Mouse (Mus musculus) heart, embryonic 11.5 days (tissue): ENCODE measurements at regions not wholly inside any gene's neighbourhood (a gene's known extent, or its start where the extent isn't known, plus 50 kb on each side); places are given as distances from the start of the nearest gene placed in this dataset.

Experiments used
- ATAC-seq: fragments of 200-750 bp; cut with Nextera tagmentation; replicated peaks from 2 replicates; pipeline ENCODE4 v1.8.0; 2017; ENCODE audit warnings: moderate library complexity; ENCODE audit not compliant: insufficient number of reproducible peaks, low FRiP score, low TSS enrichment
- H3K27ac ChIP-seq: fragments of 300-500 bp; sonication (generic); 2 replicates; pipeline ENCODE4 v1.5.1; 2014; ENCODE audit warnings: mild to moderate bottlenecking, low read depth, low read length
- H3K27me3 ChIP-seq: fragments of 300-500 bp; sonication (generic); 2 replicates; pipeline ENCODE4 v1.6.1; 2014; ENCODE audit warnings: mild to moderate bottlenecking, low read length, mixed read lengths; ENCODE audit not compliant: control insufficient read depth, insufficient read depth
- H3K36me3 ChIP-seq: fragments of 300-500 bp; sonication (generic); 2 replicates; pipeline ENCODE4 v1.6.1; 2014; ENCODE audit warnings: mild to moderate bottlenecking, low read length, moderate library complexity, mixed read lengths; ENCODE audit not compliant: control insufficient read depth, insufficient read depth
- H3K4me1 ChIP-seq: fragments of 300-500 bp; sonication (generic); 2 replicates; pipeline ENCODE4 v1.6.1; 2014; ENCODE audit warnings: low read length; ENCODE audit not compliant: control insufficient read depth, insufficient read depth
- H3K4me2 ChIP-seq: fragments of 300-500 bp; sonication (generic); 2 replicates; pipeline ENCODE4 v1.6.1; 2014; ENCODE audit warnings: mild to moderate bottlenecking, moderate library complexity
- H3K4me3 ChIP-seq: fragments of 300-500 bp; sonication (generic); 2 replicates; pipeline ENCODE4 v1.5.1; 2014; ENCODE audit warnings: low read depth, low read length
- H3K9ac ChIP-seq: fragments of 300-500 bp; sonication (generic); 2 replicates; pipeline ENCODE4 v1.6.1; 2014; ENCODE audit warnings: mild to moderate bottlenecking, low read depth, low read length, moderate library complexity
- H3K9me3 ChIP-seq: fragments of 300-500 bp; sonication (generic); replicated peaks from 2 replicates; pipeline ENCODE4 v1.6.1; 2016; ENCODE audit warnings: low read length; ENCODE audit not compliant: control insufficient read depth
- WGBS: fragments of 180-500 bp; shearing (Covaris S2); extraction: QIAGEN DNeasy Blood & Tissue Kit; methylation state at CpG from one replicate; pipeline ENCODE4 v1.1.7; 2014; ENCODE audit not compliant: insufficient replicate concordance; 5-methylcytosine and 5-hydroxymethylcytosine counted together

GRCm38 (mm10) chr9:46835261-46835660 is 163.3 kb upstream of the Gm4791 start:
- no peak overlapping the region for H3K9ac ChIP-seq
- H3K27me3 ChIP-seq, result peaks cover 11% of the 10 kb centered on the region
- H3K9me3 ChIP-seq, result no peaks in the 10 kb centered on the region
- no peak overlapping the region for H3K4me3 ChIP-seq
- no peaks in the 10 kb centered on the region for H3K36me3 ChIP-seq
- no peak overlapping the region for H3K4me2 ChIP-seq
- no peak overlapping the region for H3K27ac ChIP-seq
- no peak for ATAC-seq
- WGBS, result 29% methylated on average over 7 of the region's 7 CpGs
- no peaks in the 10 kb centered on the region for H3K4me1 ChIP-seq

DNA sequence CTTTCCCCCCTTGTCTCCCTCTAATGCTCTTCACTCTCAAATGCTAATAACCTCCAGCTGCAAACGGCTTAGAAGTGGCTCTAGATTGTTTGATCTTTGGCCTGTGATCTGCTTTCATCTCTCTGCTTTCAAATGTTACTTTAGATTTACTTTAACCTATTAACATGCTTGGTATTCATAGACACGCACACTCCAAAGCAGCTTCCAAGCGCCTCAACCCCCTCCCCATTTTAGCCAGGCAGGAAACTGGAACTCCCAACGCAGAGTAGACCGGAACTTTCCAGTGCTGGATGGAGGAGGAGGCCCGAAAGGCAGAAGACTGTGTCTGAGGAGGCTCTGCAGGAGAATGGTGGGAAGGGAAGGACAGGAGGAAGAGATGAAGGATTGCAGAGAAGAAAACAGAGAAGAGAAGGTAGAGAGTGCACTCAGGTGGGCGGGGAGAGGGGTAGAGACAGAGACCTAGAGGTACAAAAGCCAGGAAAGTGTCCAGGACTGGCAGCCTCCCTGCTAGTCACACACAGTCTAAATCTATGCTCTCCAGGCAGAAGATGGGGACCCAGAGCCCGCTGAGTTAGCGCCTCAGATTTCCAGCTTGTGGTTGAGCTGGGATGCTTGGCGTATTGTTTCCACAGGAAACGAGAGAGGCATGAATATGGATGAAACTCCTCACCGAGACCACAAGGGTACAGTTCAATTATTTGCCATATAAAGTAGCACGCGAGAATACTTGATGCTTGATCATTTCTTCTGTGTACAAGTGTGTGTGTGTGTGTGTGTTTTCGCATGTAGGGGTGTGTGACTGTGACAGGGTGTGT is 167.6 kb upstream of the Gm4791 start:
- no peak for ATAC-seq
- Histone ChIP-seq H3K27ac (no peak overlapping the region), H3K27me3 (peaks cover 15% of the 10 kb centered on the region), H3K9ac (no peak overlapping the region), H3K4me3 (no peak overlapping the region), H3K4me1 (no peaks in the 10 kb centered on the region), H3K4me2 (no peak overlapping the region), H3K36me3 (no peaks in the 10 kb centered on the region), H3K9me3 (no peaks in the 10 kb centered on the region)
- 53% methylated on average over 15 of the region's 15 CpGs for WGBS

DNA sequence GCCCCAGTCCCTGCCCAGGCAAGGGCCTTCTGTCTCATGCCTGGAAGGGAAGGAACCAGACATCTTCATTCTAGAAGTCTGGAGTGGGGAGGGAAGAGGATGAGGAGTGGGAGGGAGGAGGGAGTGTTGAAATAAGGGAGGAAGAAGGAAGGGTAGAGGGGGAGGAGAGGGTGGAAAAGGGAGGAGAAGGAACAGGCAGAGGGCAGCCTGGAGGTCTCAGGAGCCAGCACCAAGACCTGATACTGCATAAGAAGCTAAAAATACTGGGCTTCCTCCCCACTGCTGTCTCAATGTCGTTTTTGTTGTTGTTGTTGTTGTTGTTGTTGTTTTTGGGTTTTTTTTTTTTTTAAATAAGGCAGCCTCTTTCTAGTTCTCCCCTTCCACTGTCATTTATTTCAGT is 168.2 kb upstream of the Gm4791 start:
- Histone ChIP-seq H3K27ac (no peak overlapping the region), H3K4me3 (no peak overlapping the region)
- 6% methylated on average over 1 of the region's 1 CpGs for WGBS

GRCm38 (mm10) chr9:46824703-46825102 is 173.8 kb upstream of the Gm4791 start:
- no peaks in the 10 kb centered on the region for H3K36me3 ChIP-seq
- no peak overlapping the region for H3K9ac ChIP-seq
- peaks cover 4% of the 10 kb centered on the region; the same call in 1 of the 2 replicates for H3K27me3 ChIP-seq
- H3K4me3 ChIP-seq, result no peak overlapping the region
- no peaks in the 10 kb centered on the region for H3K9me3 ChIP-seq
- H3K27ac ChIP-seq, result no peak overlapping the region
- no peaks in the 10 kb centered on the region for H3K4me1 ChIP-seq
- WGBS, result 66% methylated on average over 4 of the region's 4 CpGs
- H3K4me2 ChIP-seq, result no peak overlapping the region
- ATAC-seq, result no peak

More for the DNA sequence above, 168.2 kb upstream of the Gm4791 start:
- Histone ChIP-seq H3K9ac (no peak overlapping the region), H3K27me3 (peaks cover 13% of the 10 kb centered on the region), H3K9me3 (no peaks in the 10 kb centered on the region), H3K4me1 (no peaks in the 10 kb centered on the region), H3K36me3 (no peaks in the 10 kb centered on the region), H3K4me2 (no peak overlapping the region)
- no peak for ATAC-seq

DNA sequence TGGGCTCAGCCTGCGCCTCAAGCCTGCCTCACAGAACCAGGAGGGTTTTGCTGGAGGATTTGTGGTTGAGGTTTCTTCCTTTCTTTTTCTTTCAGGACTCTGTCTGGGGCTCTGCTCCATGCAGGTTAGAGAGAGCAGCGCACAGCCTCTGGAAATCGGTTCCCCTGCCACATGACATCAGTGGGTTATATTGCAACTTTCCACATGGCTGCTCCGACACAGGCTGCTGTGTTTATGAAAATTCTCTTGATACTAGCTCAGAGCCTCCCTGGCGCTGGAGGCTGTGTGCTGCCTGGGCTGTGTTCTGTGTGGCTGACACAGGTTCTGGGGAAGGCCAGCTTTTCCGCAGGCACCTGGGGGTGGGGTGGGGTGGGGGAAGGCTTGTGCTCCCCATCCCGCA is 178.7 kb upstream of the Gm4791 start:
- no peak overlapping the region for H3K4me2 ChIP-seq
- no peak for ATAC-seq
- H3K4me1 ChIP-seq, result no peaks in the 10 kb centered on the region
- H3K36me3 ChIP-seq, result no peaks in the 10 kb centered on the region
- WGBS, result 65% methylated on average over 7 of the region's 7 CpGs
- no peak overlapping the region for H3K27ac ChIP-seq
- H3K27me3 ChIP-seq, result no peaks in the 10 kb centered on the region
- H3K9me3 ChIP-seq, result no peaks in the 10 kb centered on the region
- H3K4me3 ChIP-seq, result no peak overlapping the region
- no peak overlapping the region for H3K9ac ChIP-seq

- H3K4me3 ChIP-seq, result no peak overlapping the region
- no peak overlapping the region for H3K9ac ChIP-seq
- no peaks in the 10 kb centered on the region for H3K36me3 ChIP-seq
- no peaks in the 10 kb centered on the region for H3K4me1 ChIP-seq
- peaks cover 2% of the 10 kb centered on the region for H3K27me3 ChIP-seq
- H3K9me3 ChIP-seq, result no peaks in the 10 kb centered on the region
- WGBS, result 50% methylated on average over 6 of the region's 6 CpGs
- no peak overlapping the region for H3K4me2 ChIP-seq
- ATAC-seq, result no peak
- no peak overlapping the region for H3K27ac ChIP-seq
These were observed 179.2 kb upstream of the Gm4791 start for GRCm38 (mm10) chr9:46819376-46819775.

DNA sequence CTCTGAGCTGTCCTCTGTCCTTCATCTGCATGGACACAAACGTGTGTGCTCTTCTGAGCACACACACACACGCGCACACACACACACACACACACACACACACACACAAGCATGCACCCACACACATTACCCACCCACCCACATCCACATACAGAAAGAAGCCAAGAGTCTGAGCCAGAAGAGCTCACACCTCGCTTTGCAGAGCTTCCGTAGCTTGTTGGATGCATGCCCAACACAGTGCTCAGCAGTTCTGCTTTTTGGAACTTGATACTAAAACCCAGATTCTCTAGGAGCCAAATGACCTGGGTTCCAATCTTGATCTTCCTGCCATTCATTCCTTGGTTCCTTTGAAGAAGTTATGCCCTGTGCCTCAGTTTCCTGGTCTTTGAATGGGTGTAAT is 182.4 kb upstream of the Gm4791 start:
- no peak for ATAC-seq
- Histone ChIP-seq H3K4me1 (no peaks in the 10 kb centered on the region), H3K27me3 (peaks cover 13% of the 10 kb centered on the region), H3K9me3 (no peaks in the 10 kb centered on the region), H3K4me2 (no peak overlapping the region), H3K9ac (no peak overlapping the region), H3K36me3 (no peaks in the 10 kb centered on the region), H3K4me3 (no peak overlapping the region), H3K27ac (no peak overlapping the region)
- 86% methylated on average over 5 of the region's 5 CpGs for WGBS

DNA sequence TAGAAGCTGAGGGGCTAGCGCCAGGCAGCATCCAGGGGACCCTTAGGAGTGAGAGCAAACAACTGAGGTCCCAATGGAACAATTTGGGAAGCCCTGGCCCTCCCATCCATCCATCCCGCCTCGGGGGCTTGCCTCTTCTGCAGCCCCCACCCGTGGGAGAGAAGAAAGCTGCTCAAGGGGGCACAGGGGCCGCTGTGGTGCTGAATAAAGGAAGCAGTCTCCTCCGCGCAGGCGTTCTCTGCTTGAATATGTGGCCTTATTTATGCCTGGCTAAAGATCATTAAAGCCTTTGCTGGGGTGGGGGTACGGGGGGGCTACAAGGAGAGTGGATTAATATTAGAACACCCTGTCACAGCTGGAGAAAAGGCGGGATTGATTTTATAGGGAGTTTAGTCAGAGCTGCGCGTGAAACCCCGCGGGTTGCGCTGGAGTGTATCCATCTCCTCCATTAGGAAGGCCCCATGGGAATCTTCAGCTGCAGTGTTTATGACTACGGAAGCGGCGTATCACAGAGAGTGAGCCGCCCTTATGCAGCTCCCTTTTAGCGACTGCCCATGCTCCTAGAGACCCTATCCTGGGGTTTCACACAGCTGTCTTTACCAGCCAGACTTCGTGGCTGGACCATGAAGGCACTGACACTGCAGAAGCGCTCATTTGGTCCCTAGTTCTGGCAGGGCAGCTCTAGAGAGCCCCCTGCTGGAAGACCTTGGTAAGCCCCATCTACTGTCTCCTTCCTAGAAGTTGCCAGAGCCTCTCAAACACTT is 183.9 kb upstream of the Gm4791 start:
- Histone ChIP-seq H3K4me3 (peak overlapping the region; percentile 21; the same call in 1 of the 2 replicates), H3K4me2 (peak overlapping the region; percentile 58), H3K27ac (no peak overlapping the region), H3K9me3 (no peaks in the 10 kb centered on the region), H3K36me3 (no peaks in the 10 kb centered on the region), H3K4me1 (no peaks in the 10 kb centered on the region), H3K9ac (no peak overlapping the region), H3K27me3 (peaks cover 13% of the 10 kb centered on the region)
- WGBS, result 15% methylated on average over 22 of the region's 22 CpGs
- ATAC-seq, result no peak
